11 mouse cellular contexts compared by ENCODE assay signal in genomic region chrX:122021749-122022148, GRCm38 (mm10).
DNase-seq lines count a peak whose midpoint lies in the region; ATAC-seq and TF ChIP-seq lines count a peak whose summit lies in the region.
"Had no signal": no experiment of that assay in that cellular context is flagged by ENCODE, and none has a peak within 500 bp of the region (broad histone marks: within the 10 kb centered on the region; RNA-seq: fewer than 3 reads in every experiment).

No protein-coding gene starts in this region.

- H3K4me1 ChIP-seq in embryonic facial prominence, embryonic 14.5 days (ENCODE audit: control insufficient read depth, insufficient read depth, low read length), result no peaks in the 10 kb centered on the region
- H3K4me1 ChIP-seq: kidney, embryonic 15.5 days had no signal

- no peak overlapping the region for H3K9ac ChIP-seq in embryonic facial prominence, embryonic 14.5 days (ENCODE audit: low read depth, low read length)
- H3K9ac ChIP-seq: kidney, embryonic 15.5 days had no signal

- WGBS in embryonic facial prominence, embryonic 14.5 days, result 34% methylated on average over 1 of the region's 1 CpGs

- peak; percentile 71 for TF ChIP-seq CTCF in layer of hippocampus, adult 2 months (conservative IDR thresholded peaks at IDR 0.05)

- H3K27me3 ChIP-seq in embryonic facial prominence, embryonic 14.5 days (replicated peaks; ENCODE audit: control insufficient read depth, insufficient read depth, low read length), result no peaks in the 10 kb centered on the region
- H3K27me3 ChIP-seq: kidney, embryonic 15.5 days had no signal

- ATAC-seq in embryonic facial prominence, embryonic 14.5 days (ENCODE audit: low read depth), result no peak

- no peaks in the 10 kb centered on the region for H3K36me3 ChIP-seq in embryonic facial prominence, embryonic 14.5 days (ENCODE audit: control insufficient read depth, insufficient read depth, low read length)
- H3K36me3 ChIP-seq: kidney, embryonic 15.5 days had no signal

- no peak overlapping the region for H3K27ac ChIP-seq in layer of hippocampus, adult 2 months
- H3K27ac ChIP-seq in embryonic facial prominence, embryonic 14.5 days (replicated peaks; ENCODE audit: low read depth, low read length), result no peak overlapping the region
- H3K27ac ChIP-seq: kidney, embryonic 15.5 days; macrophage had no signal

- no peaks in the 10 kb centered on the region for H3K9me3 ChIP-seq in embryonic facial prominence, embryonic 14.5 days (ENCODE audit: control insufficient read depth, low read length)
- H3K9me3 ChIP-seq: kidney, embryonic 15.5 days had no signal

- DNase-seq in layer of hippocampus, adult 2 months (ENCODE audit: low spot score in 2 of 2), result peak; percentile 1 to 20
- DNase-seq in layer of hippocampus, adult 8-10 months (ENCODE audit: low spot score in 2 of 2), result no peak
- DNase-seq in ES-CJ7 (ENCODE audit: low read depth, low spot score), result peak; percentile 9
- DNase-seq in Muller cell, postnatal 12 days (ENCODE audit: inconsistent ontology term), result peak; percentile 12
- peak; percentile 6 for DNase-seq in embryonic facial prominence, embryonic 14.5 days (ENCODE audit: low spot score)
- DNase-seq in thymus, postnatal 0 days (ENCODE audit: low spot score), result no peak
- DNase-seq in frontal cortex, postnatal 25 days (ENCODE audit: low spot score in 2 of 2), result no peak
- DNase-seq: layer of hippocampus, postnatal 36 days; right cerebral cortex, postnatal 25 days had no signal

- H3K4me3 ChIP-seq in layer of hippocampus, adult 2 months, result no peak overlapping the region
- H3K4me3 ChIP-seq in embryonic facial prominence, embryonic 14.5 days (ENCODE audit: low read depth, low read length), result no peak overlapping the region
- H3K4me3 ChIP-seq: kidney, embryonic 15.5 days had no signal

- no peak overlapping the region for H3K4me2 ChIP-seq in embryonic facial prominence, embryonic 14.5 days (ENCODE audit: low read depth, low read length)
- H3K4me2 ChIP-seq: kidney, embryonic 15.5 days had no signal

Comparison
In these comparisons a context has a peak if more than half of its experiments do, and no peak if none do; other contexts are left out.
1. DNase-seq: peak in layer of hippocampus, adult 2 months (2 of 2), ES-CJ7 (single experiment), Muller cell, postnatal 12 days (single experiment) and embryonic facial prominence, embryonic 14.5 days (single experiment); none in layer of hippocampus, adult 8-10 months (0 of 2), thymus, postnatal 0 days (single experiment) and frontal cortex, postnatal 25 days (0 of 2).